Mouse (Mus musculus) E14TG2a.4 (cell line): ENCODE results near the gene Slc46a1.
A peak's percentile ranks its signal among the peaks of the same experiment; 100 is the strongest.

Source experiments
- H3K27me3 ChIP-seq: 2 replicates; pipeline ENCODE4 v1.6.1; 2014; ENCODE audit warnings: low read length, control low read depth; ENCODE audit not compliant: insufficient read depth
- H3K36me3 ChIP-seq: 2 replicates; pipeline ENCODE4 v1.6.1; 2014; ENCODE audit warnings: low read length, control low read depth; ENCODE audit not compliant: insufficient read depth
- H3K4me1 ChIP-seq: replicated peaks from 2 replicates; pipeline ENCODE4 v1.6.1; 2014; ENCODE audit warnings: low read depth, low read length, control low read depth
- H3K4me3 ChIP-seq: replicated peaks from 2 replicates; pipeline ENCODE4 v1.5.1; 2014; ENCODE audit warnings: mild to moderate bottlenecking, low read length
- H3K9me3 ChIP-seq: 2 replicates; pipeline ENCODE4 v1.6.1; 2014; ENCODE audit warnings: low read length, control low read depth
- CTCF ChIP-seq: conservative IDR thresholded peaks from 2 replicates; pipeline ENCODE4 v1.5.1; 2014; ENCODE audit warnings: low read length
- NANOG ChIP-seq: IDR thresholded peaks from 2 replicates; pipeline ENCODE4 v1.6.1; 2014; ENCODE audit warnings: borderline replicate concordance, low read length, mixed read lengths
- POU5F1 ChIP-seq: IDR thresholded peaks from 2 replicates; pipeline ENCODE4 v1.6.1; 2014; ENCODE audit warnings: low read length, borderline replicate concordance

Gene Slc46a1

GRCm38 (mm10) chr11:78465568-78466180 is at the start of gene Slc46a1:
Gene Slc46a1 (plus strand): TSS chr11:78465697.
- H3K9me3 ChIP-seq = no peaks in the 10 kb centered on the region
- TF ChIP-seq CTCF (no peak), POU5F1 (no peak), NANOG (no peak)
- H3K4me3 ChIP-seq = peak within 1 kb of the TSS; percentile 94
- H3K36me3 ChIP-seq = peaks cover 22% of the 10 kb centered on the region
- H3K4me1 ChIP-seq = peaks cover 40% of the 10 kb centered on the region
- no peaks in the 10 kb centered on the region; the same call in 1 of the 2 replicates for H3K27me3 ChIP-seq

- no peak overlapping the region for H3K4me3 ChIP-seq
- no peaks in the 10 kb centered on the region for H3K36me3 ChIP-seq
- no peaks in the 10 kb centered on the region for H3K9me3 ChIP-seq
- no peaks in the 10 kb centered on the region for H3K27me3 ChIP-seq
- H3K4me1 ChIP-seq = peaks cover 43% of the 10 kb centered on the region
- TF ChIP-seq CTCF (no peak), POU5F1 (no peak), NANOG (no peak)
Observed at GRCm38 (mm10) chr11:78416854-78417253, 48.6 kb upstream of the Slc46a1 start.

GRCm38 (mm10) chr11:78420263-78420889 is 45.1 kb upstream of the Slc46a1 start:
- H3K9me3 ChIP-seq = no peaks in the 10 kb centered on the region

GRCm38 (mm10) chr11:78421201-78422009 is 44.1 kb upstream of the Slc46a1 start:
- no peaks in the 10 kb centered on the region for H3K36me3 ChIP-seq
- peak overlapping the region; percentile 27; the same call in 1 of the 2 replicates for H3K4me3 ChIP-seq
- peaks cover 5% of the 10 kb centered on the region; the same call in 1 of the 2 replicates for H3K27me3 ChIP-seq
- TF ChIP-seq NANOG (no peak), POU5F1 (no peak), CTCF (no peak)
- no peaks in the 10 kb centered on the region for H3K9me3 ChIP-seq
- peaks cover 63% of the 10 kb centered on the region for H3K4me1 ChIP-seq

More at GRCm38 (mm10) chr11:78420263-78420889, 45.1 kb upstream of the Slc46a1 start:
- TF ChIP-seq POU5F1 (no peak), NANOG (no peak), CTCF (no peak)
- Histone ChIP-seq H3K36me3 (no peaks in the 10 kb centered on the region), H3K4me1 (peaks cover 63% of the 10 kb centered on the region), H3K27me3 (no peaks in the 10 kb centered on the region), H3K4me3 (no peak overlapping the region)

- Histone ChIP-seq H3K4me1 (peaks cover 71% of the 10 kb centered on the region), H3K27me3 (peaks cover 5% of the 10 kb centered on the region; the same call in 1 of the 2 replicates), H3K36me3 (no peaks in the 10 kb centered on the region), H3K4me3 (peak within 1 kb of the TSS; percentile 27; the same call in 1 of the 2 replicates), H3K9me3 (no peaks in the 10 kb centered on the region)
- TF ChIP-seq NANOG (no peak), CTCF (no peak), POU5F1 (no peak)
Observed at GRCm38 (mm10) chr11:78422055-78422819, 43.3 kb upstream of the Slc46a1 start, which contains the start of gene Slc13a2. Gene Slc13a2 (minus strand): TSS chr11:78422217.

GRCm38 (mm10) chr11:78424352-78424751 is 41.1 kb upstream of the Slc46a1 start:
- TF ChIP-seq POU5F1 (no peak), CTCF (no peak), NANOG (no peak)
- Histone ChIP-seq H3K4me3 (no peak overlapping the region), H3K9me3 (no peaks in the 10 kb centered on the region), H3K27me3 (peaks cover 5% of the 10 kb centered on the region; the same call in 1 of the 2 replicates), H3K36me3 (no peaks in the 10 kb centered on the region), H3K4me1 (peaks cover 75% of the 10 kb centered on the region)

GRCm38 (mm10) chr11:78425572-78425971 is 39.9 kb upstream of the Slc46a1 start:
- no peaks in the 10 kb centered on the region for H3K9me3 ChIP-seq
- no peak overlapping the region for H3K4me3 ChIP-seq
- H3K36me3 ChIP-seq = no peaks in the 10 kb centered on the region
- peaks cover 5% of the 10 kb centered on the region; the same call in 1 of the 2 replicates for H3K27me3 ChIP-seq
- H3K4me1 ChIP-seq = peaks cover 71% of the 10 kb centered on the region
- no peak for TF ChIP-seq CTCF
- TF ChIP-seq NANOG = no peak
- TF ChIP-seq POU5F1 = no peak

GRCm38 (mm10) chr11:78427655-78428054 is 37.8 kb upstream of the Slc46a1 start:
- peaks cover 5% of the 10 kb centered on the region; the same call in 1 of the 2 replicates for H3K27me3 ChIP-seq
- TF ChIP-seq NANOG = no peak
- TF ChIP-seq POU5F1 = no peak
- TF ChIP-seq CTCF = no peak
- H3K9me3 ChIP-seq = no peaks in the 10 kb centered on the region
- no peaks in the 10 kb centered on the region for H3K36me3 ChIP-seq
- H3K4me1 ChIP-seq = peaks cover 63% of the 10 kb centered on the region
- no peak overlapping the region for H3K4me3 ChIP-seq
